Mouse (Mus musculus): ENCODE results near the gene Crhbp. TPM values are rescaled to one million over a fixed set of nuclear protein-coding genes. Genes with fewer than 3 reads are reported as not detected.

Crhbp gene
- polyA plus RNA-seq (2015; fragmentation: Nextera tagmentation; extraction: Ambion mirVana): 0.31 and 0.51 TPM in 2 replicates

DNA sequence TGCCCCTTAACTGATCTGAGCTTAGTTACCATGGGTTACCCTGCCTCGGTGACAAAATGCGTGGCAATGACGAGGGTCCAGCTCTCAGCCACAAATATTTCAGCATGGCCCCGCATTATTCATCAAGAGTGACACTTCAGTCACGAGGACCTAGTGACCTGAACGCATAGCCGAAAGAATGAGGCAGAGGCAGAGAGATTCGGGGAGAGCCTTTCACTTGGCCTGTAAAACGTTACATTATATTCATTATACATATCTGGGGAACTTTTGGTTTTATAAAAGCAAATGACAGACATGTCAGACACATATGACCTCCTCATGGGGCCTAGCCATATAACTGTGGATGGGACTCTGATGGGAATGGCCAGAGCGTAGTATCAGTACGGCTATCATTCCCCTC, at the start of gene Crhbp:
Crhbp (minus strand) TSS at position 101 of the 400 bp plus-strand sequence.
- ATAC-seq (ENCODE audit: low FRiP score, low read depth): no peak
- H3K36me3 ChIP-seq: no peaks in the 10 kb centered on the region
- WGBS: 58% methylated on average over 11 of the region's 11 CpGs
- peaks cover 52% of the 10 kb centered on the region for H3K27me3 ChIP-seq
- H3K27ac ChIP-seq: no peak within 1 kb of the TSS
- H3K9me3 ChIP-seq: no peaks in the 10 kb centered on the region
- H3K4me2 ChIP-seq (replicated peaks): peak within 1 kb of the TSS; percentile 92
- peak within 1 kb of the TSS; percentile 51 for H3K4me3 ChIP-seq
- H3K9ac ChIP-seq: peak within 1 kb of the TSS; percentile 64
- H3K4me1 ChIP-seq: peaks cover 16% of the 10 kb centered on the region

GRCm38 (mm10) chr13:95493296-95493695, 48.6 kb upstream of the Crhbp start:
- no peaks in the 10 kb centered on the region for H3K27me3 ChIP-seq
- ATAC-seq (ENCODE audit: low FRiP score, low read depth): no peak
- H3K9me3 ChIP-seq: no peaks in the 10 kb centered on the region
- no peak overlapping the region for H3K4me3 ChIP-seq
- no peaks in the 10 kb centered on the region for H3K36me3 ChIP-seq
- no peak overlapping the region for H3K4me2 ChIP-seq (replicated peaks)
- no peak overlapping the region for H3K9ac ChIP-seq
- peaks cover 30% of the 10 kb centered on the region for H3K4me1 ChIP-seq
- 37% methylated on average over 5 of the region's 5 CpGs for WGBS
- H3K27ac ChIP-seq: no peak overlapping the region

GRCm38 (mm10) chr13:95491327-95491726, 46.6 kb upstream of the Crhbp start:
- Histone ChIP-seq H3K27ac (no peak overlapping the region), H3K4me3 (no peak overlapping the region), H3K4me2 (replicated peaks) (no peak overlapping the region), H3K9me3 (no peaks in the 10 kb centered on the region), H3K36me3 (no peaks in the 10 kb centered on the region), H3K9ac (no peak overlapping the region), H3K4me1 (peaks cover 12% of the 10 kb centered on the region), H3K27me3 (no peaks in the 10 kb centered on the region)
- WGBS: 83% methylated on average over 11 of the region's 11 CpGs
- ATAC-seq (ENCODE audit: low FRiP score, low read depth): no peak

- peak overlapping the region; percentile 15; the same call in 1 of the 2 replicates for H3K4me2 ChIP-seq (replicated peaks)
- 14% methylated on average over 5 of the region's 5 CpGs for WGBS
- peak; percentile 70 for ATAC-seq (ENCODE audit: low FRiP score, low read depth)
- 0 out of 2 replicates have a peak, but pooled peaks cover 6% of the 10 kb centered on the region for H3K27me3 ChIP-seq
- H3K4me1 ChIP-seq: peaks cover 24% of the 10 kb centered on the region
- H3K4me3 ChIP-seq: no peak overlapping the region
- peak overlapping the region; percentile 69 for H3K27ac ChIP-seq
- no peak overlapping the region for H3K9ac ChIP-seq
- H3K9me3 ChIP-seq: no peaks in the 10 kb centered on the region
- H3K36me3 ChIP-seq: no peaks in the 10 kb centered on the region
Measured at GRCm38 (mm10) chr13:95484664-95485063, 39.9 kb upstream of the Crhbp start.

DNA sequence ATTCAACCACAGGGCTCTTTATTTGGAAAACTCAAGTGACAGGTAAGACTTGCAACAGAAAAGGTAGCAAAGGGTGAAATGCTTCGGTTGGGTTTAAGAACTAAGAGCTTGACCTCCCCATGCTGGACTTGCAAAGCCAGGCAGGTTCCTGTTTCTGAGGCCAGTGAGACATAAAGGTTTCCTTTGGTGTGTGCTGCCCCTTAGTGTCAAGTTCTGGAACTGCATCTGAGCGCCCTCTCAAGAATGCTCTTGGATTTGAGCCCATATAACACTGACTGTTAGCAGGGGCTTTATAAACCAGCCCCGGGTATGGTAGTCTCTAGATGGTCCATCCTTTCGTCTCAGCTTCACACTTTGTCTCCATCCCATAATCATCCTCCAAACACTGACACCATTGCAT, 36.7 kb upstream of the Crhbp start:
- Histone ChIP-seq H3K36me3 (no peaks in the 10 kb centered on the region), H3K9me3 (no peaks in the 10 kb centered on the region), H3K27ac (no peak overlapping the region), H3K4me3 (no peak overlapping the region), H3K27me3 (0 out of 2 replicates have a peak, but pooled peaks cover 6% of the 10 kb centered on the region), H3K4me2 (replicated peaks) (no peak overlapping the region), H3K9ac (no peak overlapping the region), H3K4me1 (peaks cover 24% of the 10 kb centered on the region)
- ATAC-seq (ENCODE audit: low FRiP score, low read depth): no peak
- WGBS: 14% methylated on average over 4 of the region's 4 CpGs

DNA sequence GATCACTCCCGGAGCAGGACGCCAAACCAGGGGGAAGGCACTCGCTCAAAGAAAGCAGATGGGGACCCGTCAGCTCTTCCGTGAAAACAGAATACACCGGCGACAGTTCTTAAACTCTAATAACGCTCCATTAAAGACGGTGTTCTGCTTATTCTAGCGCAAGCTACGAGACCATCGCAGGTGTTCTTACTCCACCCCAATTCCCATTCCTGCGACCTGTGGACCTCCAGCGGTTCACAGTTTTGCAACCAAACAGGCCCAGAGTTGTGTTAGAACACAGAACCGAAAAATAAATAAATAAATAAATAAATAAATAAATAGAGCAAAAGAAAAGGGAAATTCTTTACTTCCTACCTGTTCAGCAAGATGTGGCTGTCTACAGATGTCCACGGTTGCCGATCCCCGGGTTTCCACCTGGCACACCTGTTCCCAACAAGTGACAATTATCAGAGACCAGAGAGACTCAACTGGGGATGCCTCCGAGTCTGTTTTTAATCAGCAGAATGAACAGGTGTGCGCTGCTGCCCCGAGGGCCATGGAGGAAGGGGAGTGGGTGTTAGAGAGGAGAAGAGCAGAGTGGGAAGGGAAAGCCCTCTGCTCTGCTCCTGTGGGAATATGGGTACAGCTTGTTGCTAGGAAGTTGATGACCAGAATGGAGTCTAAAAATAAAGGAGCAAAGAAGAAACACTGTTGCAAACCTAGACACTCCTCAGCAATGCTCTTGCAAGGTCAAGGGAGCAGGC, 34.1 kb upstream of the Crhbp start, which contains the start of gene S100z:
S100z (minus strand) TSS at position 51 of the 743 bp plus-strand sequence.
- Histone ChIP-seq H3K27me3 (0 out of 2 replicates have a peak, but pooled peaks cover 8% of the 10 kb centered on the region), H3K9me3 (no peaks in the 10 kb centered on the region), H3K4me1 (0 out of 2 replicates have a peak, but pooled peaks cover 1% of the 10 kb centered on the region), H3K36me3 (no peaks in the 10 kb centered on the region), H3K4me3 (no peak within 1 kb of the TSS), H3K27ac (no peak within 1 kb of the TSS), H3K9ac (no peak within 1 kb of the TSS), H3K4me2 (replicated peaks) (no peak within 1 kb of the TSS)
- ATAC-seq (ENCODE audit: low FRiP score, low read depth): no peak
- 81% methylated on average over 21 of the region's 21 CpGs for WGBS

GRCm38 (mm10) chr13:95477173-95477572, 32.4 kb upstream of the Crhbp start:
- H3K27ac ChIP-seq: no peak overlapping the region
- H3K9ac ChIP-seq: no peak overlapping the region
- ATAC-seq (ENCODE audit: low FRiP score, low read depth): no peak

GRCm38 (mm10) chr13:95475124-95475523, 30.4 kb upstream of the Crhbp start:
- no peak overlapping the region for H3K4me3 ChIP-seq
- 30% methylated on average over 7 of the region's 7 CpGs for WGBS
- ATAC-seq (ENCODE audit: low FRiP score, low read depth): no peak
- H3K27me3 ChIP-seq: 0 out of 2 replicates have a peak, but pooled peaks cover 5% of the 10 kb centered on the region
- H3K9me3 ChIP-seq: no peaks in the 10 kb centered on the region
- H3K9ac ChIP-seq: no peak overlapping the region
- no peaks in the 10 kb centered on the region for H3K36me3 ChIP-seq
- no peaks in the 10 kb centered on the region for H3K4me1 ChIP-seq
- H3K27ac ChIP-seq: no peak overlapping the region
- no peak overlapping the region for H3K4me2 ChIP-seq (replicated peaks)

More at GRCm38 (mm10) chr13:95477173-95477572, 32.4 kb upstream of the Crhbp start:
- Histone ChIP-seq H3K4me1 (no peaks in the 10 kb centered on the region), H3K4me3 (no peak overlapping the region), H3K27me3 (0 out of 2 replicates have a peak, but pooled peaks cover 8% of the 10 kb centered on the region), H3K9me3 (no peaks in the 10 kb centered on the region), H3K4me2 (replicated peaks) (no peak overlapping the region), H3K36me3 (no peaks in the 10 kb centered on the region)
- WGBS: 68% methylated on average over 6 of the region's 6 CpGs

GRCm38 (mm10) chr13:95474294-95474693, 29.6 kb upstream of the Crhbp start:
- WGBS: 89% methylated on average over 3 of the region's 3 CpGs
- Histone ChIP-seq H3K9ac (no peak overlapping the region), H3K27ac (no peak overlapping the region), H3K9me3 (no peaks in the 10 kb centered on the region), H3K27me3 (0 out of 2 replicates have a peak, but pooled peaks cover 2% of the 10 kb centered on the region), H3K4me3 (no peak overlapping the region), H3K36me3 (no peaks in the 10 kb centered on the region), H3K4me2 (replicated peaks) (no peak overlapping the region), H3K4me1 (no peaks in the 10 kb centered on the region)
- ATAC-seq (ENCODE audit: low FRiP score, low read depth): no peak

GRCm38 (mm10) chr13:95470970-95471369, 26.2 kb upstream of the Crhbp start:
- H3K9ac ChIP-seq: no peak overlapping the region
- no peaks in the 10 kb centered on the region for H3K9me3 ChIP-seq
- H3K4me3 ChIP-seq: no peak overlapping the region
- H3K4me2 ChIP-seq (replicated peaks): no peak overlapping the region
- no peaks in the 10 kb centered on the region for H3K27me3 ChIP-seq
- no peaks in the 10 kb centered on the region for H3K36me3 ChIP-seq
- no peaks in the 10 kb centered on the region for H3K4me1 ChIP-seq
- WGBS: 71% methylated on average over 2 of the region's 2 CpGs
- no peak for ATAC-seq (ENCODE audit: low FRiP score, low read depth)
- no peak overlapping the region for H3K27ac ChIP-seq

GRCm38 (mm10) chr13:95451529-95451928, 6.8 kb upstream of the Crhbp start:
- peaks cover 6% of the 10 kb centered on the region; the same call in 1 of the 2 replicates for H3K27me3 ChIP-seq
- no peaks in the 10 kb centered on the region for H3K36me3 ChIP-seq
- H3K9me3 ChIP-seq: no peaks in the 10 kb centered on the region
- no peak overlapping the region for H3K4me2 ChIP-seq (replicated peaks)
- ATAC-seq (ENCODE audit: low FRiP score, low read depth): no peak
- 75% methylated on average over 2 of the region's 2 CpGs for WGBS
- no peak overlapping the region for H3K27ac ChIP-seq
- H3K4me1 ChIP-seq: no peaks in the 10 kb centered on the region
- no peak overlapping the region for H3K4me3 ChIP-seq
- no peak overlapping the region for H3K9ac ChIP-seq

DNA sequence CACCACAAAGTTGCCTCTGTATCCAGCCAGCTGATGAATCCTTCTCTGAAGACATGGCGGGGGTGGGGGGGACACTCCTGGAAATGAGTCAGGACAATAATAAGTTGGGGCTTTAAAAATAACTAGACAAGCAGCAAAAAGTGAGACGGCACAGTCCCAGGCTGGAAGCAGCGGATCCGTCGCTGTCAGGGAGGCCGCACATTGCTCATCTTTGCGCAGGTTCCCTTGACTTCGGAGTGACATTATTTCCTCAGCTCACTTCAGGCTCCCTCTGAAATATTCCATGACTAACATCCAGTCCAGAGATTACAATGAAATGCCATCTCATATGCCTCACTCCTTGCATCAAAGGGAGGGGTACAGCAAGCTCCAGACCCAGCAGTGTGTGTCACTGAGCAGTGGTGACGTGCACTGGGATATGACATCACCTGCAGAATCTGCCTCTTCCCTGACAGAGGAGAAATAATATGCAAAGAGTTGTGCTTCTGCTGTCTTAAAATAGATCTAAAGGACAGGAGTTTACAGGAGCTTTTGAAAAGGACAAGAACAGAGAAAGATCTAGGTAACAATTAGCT, 6.0 kb upstream of the Crhbp start:
- Histone ChIP-seq H3K4me2 (replicated peaks) (no peak overlapping the region), H3K4me3 (no peak overlapping the region)
- ATAC-seq (ENCODE audit: low FRiP score, low read depth): no peak

More for the DNA sequence above, 6.0 kb upstream of the Crhbp start:
- peaks cover 11% of the 10 kb centered on the region for H3K27me3 ChIP-seq
- H3K9me3 ChIP-seq: no peaks in the 10 kb centered on the region
- H3K9ac ChIP-seq: no peak overlapping the region
- WGBS: 89% methylated on average over 9 of the region's 9 CpGs
- no peak overlapping the region for H3K27ac ChIP-seq
- H3K36me3 ChIP-seq: no peaks in the 10 kb centered on the region
- no peaks in the 10 kb centered on the region for H3K4me1 ChIP-seq

All from limb, embryonic 13.5 days (tissue).